Mouse (Mus musculus) thymus, postnatal 0 days (tissue): ENCODE measurements around the gene Aimp1. TPM values are rescaled to one million over a fixed set of nuclear protein-coding genes. Genes with fewer than 3 reads are reported as not detected.

Source experiments
- polyA plus RNA-seq: library from polyadenylated mRNA; unstranded; fragments of >200 nt; fragmentation: Nextera tagmentation; extraction: Ambion mirVana; gene quantifications from 2 replicates; pipeline ENCODE4 v1.2.1, GENCODE M21; 2015

Aimp1 gene
- polyA plus RNA-seq, 1 experiment from 2014 or later: 74.2 TPM

Other genes starting within 250 kb of the Aimp1 start
- gene Gimd1, start 54.5 kb downstream of the Aimp1 start, polyA plus RNA-seq: 0.13 TPM in 1 of 2 replicates, not detected in the other
- gene Tbck, start 226 bp downstream of the Aimp1 start, polyA plus RNA-seq: 12.2 and 14.7 TPM in 2 replicates